Mouse (Mus musculus): ENCODE results near the gene Large2. TPM values are rescaled to one million over a fixed set of nuclear protein-coding genes. Genes with fewer than 3 reads are reported as not detected.

The Large2 gene
- polyA plus RNA-seq (2015; fragmentation: Nextera tagmentation; extraction: Ambion mirVana) = 2.7 and 3.5 TPM in 2 replicates

- ATAC-seq = no peak
Measured at GRCm38 (mm10) chr2:92374514-92374913, at the start of gene Large2, which contains the start of gene Pex16. Gene Large2 (minus strand): TSS chr2:92374869. Gene Pex16 (plus strand): TSS chr2:92374676.

GRCm38 (mm10) chr2:92423702-92424461 is 49.2 kb upstream of the Large2 start:
- Histone ChIP-seq H3K4me1 (ENCODE audit: insufficient read depth) (peaks cover 33% of the 10 kb centered on the region), H3K27ac (ENCODE audit: low read depth) (peak overlapping the region; percentile 19; the same call in 1 of the 2 replicates), H3K36me3 (replicated peaks; ENCODE audit: insufficient read depth, low read length) (peaks cover 62% of the 10 kb centered on the region), H3K9me3 (ENCODE audit: low read length) (no peaks in the 10 kb centered on the region), H3K27me3 (ENCODE audit: insufficient read depth, low read length) (no peaks in the 10 kb centered on the region), H3K9ac (replicated peaks) (no peak overlapping the region; the same call in 1 of the 2 replicates), H3K4me2 (ENCODE audit: low read depth, low read length) (no peak overlapping the region), H3K4me3 (ENCODE audit: low read depth, low read length) (no peak overlapping the region)
- WGBS (ENCODE audit: insufficient replicate concordance) = 71% methylated on average over 9 of the region's 9 CpGs
- DNase-seq (peak; percentile 73), ATAC-seq (peak; percentile 13; the same call in 1 of the 2 replicates)
- TF ChIP-seq EP300 (IDR thresholded peaks at IDR 0.05; ENCODE audit: low read depth) = no peak; the same call in 1 of the 2 replicates
- TF ChIP-seq CTCF (IDR thresholded peaks at IDR 0.05; ENCODE audit: low read depth) = no peak

More at GRCm38 (mm10) chr2:92374514-92374913, at the start of gene Large2, which contains the start of gene Pex16:
- Histone ChIP-seq H3K36me3 (replicated peaks; ENCODE audit: insufficient read depth, low read length) (peaks cover 24% of the 10 kb centered on the region), H3K9me3 (ENCODE audit: low read length) (no peaks in the 10 kb centered on the region), H3K27me3 (ENCODE audit: insufficient read depth, low read length) (peaks cover 15% of the 10 kb centered on the region), H3K4me1 (ENCODE audit: insufficient read depth) (peaks cover 24% of the 10 kb centered on the region), H3K4me2 (ENCODE audit: low read depth, low read length) (peak within 1 kb of the TSS; percentile 95), H3K27ac (ENCODE audit: low read depth) (peak within 1 kb of the TSS; percentile 89), H3K4me3 (ENCODE audit: low read depth, low read length) (peak within 1 kb of the TSS; percentile 85), H3K9ac (replicated peaks) (peak within 1 kb of the TSS; percentile 83)
- 3% methylated on average over 16 of the region's 16 CpGs for WGBS (ENCODE audit: insufficient replicate concordance)
- TF ChIP-seq EP300 (IDR thresholded peaks at IDR 0.05; ENCODE audit: low read depth) (no peak), CTCF (IDR thresholded peaks at IDR 0.05; ENCODE audit: low read depth) (no peak)
- DNase-seq = peak; percentile 49

GRCm38 (mm10) chr2:92423156-92423555 is 48.5 kb upstream of the Large2 start:
- H3K9ac ChIP-seq (replicated peaks) = no peak overlapping the region
- peaks cover 26% of the 10 kb centered on the region for H3K4me1 ChIP-seq (ENCODE audit: insufficient read depth)
- H3K27me3 ChIP-seq (ENCODE audit: insufficient read depth, low read length) = no peaks in the 10 kb centered on the region
- WGBS (ENCODE audit: insufficient replicate concordance) = 85% methylated on average over 9 of the region's 9 CpGs
- DNase-seq (no peak), ATAC-seq (no peak)
- H3K27ac ChIP-seq (ENCODE audit: low read depth) = peak overlapping the region; percentile 83; the same call in 1 of the 2 replicates
- no peak overlapping the region for H3K4me2 ChIP-seq (ENCODE audit: low read depth, low read length)
- TF ChIP-seq EP300 (IDR thresholded peaks at IDR 0.05; ENCODE audit: low read depth) (no peak), CTCF (IDR thresholded peaks at IDR 0.05; ENCODE audit: low read depth) (no peak)
- H3K9me3 ChIP-seq (ENCODE audit: low read length) = no peaks in the 10 kb centered on the region
- no peak overlapping the region for H3K4me3 ChIP-seq (ENCODE audit: low read depth, low read length)
- H3K36me3 ChIP-seq (replicated peaks; ENCODE audit: insufficient read depth, low read length) = peaks cover 69% of the 10 kb centered on the region

DNA sequence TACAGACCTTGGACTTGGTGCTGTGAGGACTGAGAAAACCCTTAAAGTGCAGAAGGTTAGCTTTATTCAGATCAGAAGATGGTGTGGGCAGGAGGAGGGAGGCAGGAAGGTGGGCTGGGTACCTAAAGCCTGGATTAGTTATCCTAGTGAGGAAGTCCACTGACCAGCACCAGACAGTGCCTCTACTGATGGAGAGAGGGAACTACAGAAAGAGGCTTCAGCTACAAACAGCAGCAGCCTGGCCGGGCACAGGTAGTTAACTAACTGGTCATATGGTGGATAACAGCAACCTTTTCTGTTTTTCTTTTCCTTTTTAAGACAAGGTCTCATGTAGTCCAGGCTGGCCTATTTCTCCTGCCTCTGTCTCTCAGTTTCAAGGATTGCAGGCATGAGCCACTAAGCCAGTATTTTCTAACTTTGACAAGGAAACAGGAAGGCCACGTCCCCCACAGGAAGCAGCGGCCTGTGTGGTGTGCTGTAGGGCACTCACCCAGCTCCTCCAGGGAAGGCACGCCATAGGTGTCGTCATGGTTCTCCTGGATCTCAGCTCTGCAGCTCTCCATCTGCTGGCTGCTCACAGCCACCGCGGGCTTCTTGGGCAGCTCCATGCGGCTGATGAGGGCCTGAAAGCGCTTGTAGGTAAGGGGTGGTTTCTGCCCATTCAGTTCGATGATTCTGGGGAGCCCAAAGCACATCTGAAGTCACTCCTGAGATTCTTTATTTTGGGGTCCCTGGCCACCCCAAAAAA is 47.9 kb upstream of the Large2 start:
- DNase-seq = no peak
- TF ChIP-seq EP300 (IDR thresholded peaks at IDR 0.05; ENCODE audit: low read depth) (no peak), CTCF (IDR thresholded peaks at IDR 0.05; ENCODE audit: low read depth) (peak; percentile 53)
- Histone ChIP-seq H3K9ac (replicated peaks) (no peak overlapping the region), H3K4me1 (ENCODE audit: insufficient read depth) (peaks cover 25% of the 10 kb centered on the region), H3K36me3 (replicated peaks; ENCODE audit: insufficient read depth, low read length) (peaks cover 74% of the 10 kb centered on the region), H3K27ac (ENCODE audit: low read depth) (peak overlapping the region; percentile 83), H3K4me3 (ENCODE audit: low read depth, low read length) (no peak overlapping the region), H3K27me3 (ENCODE audit: insufficient read depth, low read length) (no peaks in the 10 kb centered on the region), H3K9me3 (ENCODE audit: low read length) (no peaks in the 10 kb centered on the region), H3K4me2 (ENCODE audit: low read depth, low read length) (no peak overlapping the region)
- ATAC-seq = peak; percentile 30; the same call in 1 of the 2 replicates
- WGBS (ENCODE audit: insufficient replicate concordance) = 47% methylated on average over 10 of the region's 10 CpGs

DNA sequence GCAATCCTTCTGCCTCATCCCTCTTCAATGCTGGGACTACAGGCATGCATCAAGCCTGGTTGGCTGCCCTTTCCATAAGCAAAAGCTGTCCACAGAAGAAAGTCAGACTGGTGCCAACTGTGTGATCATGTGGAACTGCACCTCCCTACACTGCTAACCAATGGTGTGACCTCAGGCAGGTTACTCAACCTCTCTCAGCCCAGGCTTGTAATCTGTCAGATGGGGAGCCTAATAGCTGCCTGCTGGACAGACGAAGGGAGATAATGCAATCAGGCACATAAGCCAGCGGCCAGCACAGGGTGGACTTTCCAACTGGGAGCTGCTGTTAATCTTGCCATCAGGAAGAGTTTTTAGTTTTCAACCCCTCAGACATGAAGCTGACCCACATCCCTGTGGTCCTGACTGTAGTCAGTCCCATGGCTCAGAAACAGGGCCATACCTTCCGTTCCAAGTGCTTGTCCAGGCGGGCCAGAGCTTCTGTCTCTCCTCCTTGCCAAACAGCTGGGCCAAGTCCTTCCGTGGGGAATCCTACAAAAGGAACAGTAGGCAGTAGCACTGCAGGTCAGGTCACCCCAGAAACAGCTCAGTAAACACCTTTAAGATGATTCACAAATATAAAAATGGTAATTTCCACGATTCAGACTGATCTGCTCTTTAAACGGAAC is 47.2 kb upstream of the Large2 start:
- Histone ChIP-seq H3K36me3 (replicated peaks; ENCODE audit: insufficient read depth, low read length) (peaks cover 81% of the 10 kb centered on the region), H3K27me3 (ENCODE audit: insufficient read depth, low read length) (no peaks in the 10 kb centered on the region), H3K4me1 (ENCODE audit: insufficient read depth) (peaks cover 25% of the 10 kb centered on the region), H3K27ac (ENCODE audit: low read depth) (peak overlapping the region; percentile 83), H3K9me3 (ENCODE audit: low read length) (no peaks in the 10 kb centered on the region), H3K9ac (replicated peaks) (no peak overlapping the region), H3K4me3 (ENCODE audit: low read depth, low read length) (no peak overlapping the region), H3K4me2 (ENCODE audit: low read depth, low read length) (no peak overlapping the region)
- 77% methylated on average over 7 of the region's 7 CpGs for WGBS (ENCODE audit: insufficient replicate concordance)
- TF ChIP-seq EP300 (IDR thresholded peaks at IDR 0.05; ENCODE audit: low read depth) = peak; percentile 40; the same call in 1 of the 2 replicates
- TF ChIP-seq CTCF (IDR thresholded peaks at IDR 0.05; ENCODE audit: low read depth) = no peak
- ATAC-seq = peak; percentile 93
- DNase-seq = peak; percentile 51
